Mouse (Mus musculus) midbrain, embryonic 13.5 days (tissue): ENCODE data around the gene Cecr2. TPM values are rescaled to one million over a fixed set of nuclear protein-coding genes. Genes with fewer than 3 reads are reported as not detected.
"Not testable (repeated sequence)": the region's sequence is repeated elsewhere in the genome, so short reads cannot be mapped to it uniquely, and the experiment has no call there.

Experiments used
- ATAC-seq: fragments of 200-750 bp; cut with Nextera tagmentation; 2 replicates; pipeline ENCODE4 v1.8.0; 2017; ENCODE audit warnings: mild to moderate bottlenecking, moderate TSS enrichment, moderate library complexity
- H3K27ac ChIP-seq: fragments of 300-500 bp; sonication (generic); 2 replicates; pipeline ENCODE4 v1.5.1; 2015; ENCODE audit warnings: inconsistent platforms, mild to moderate bottlenecking, moderate library complexity
- H3K27me3 ChIP-seq: fragments of 300-500 bp; sonication (generic); 2 replicates; pipeline ENCODE4 v1.6.1; 2015; ENCODE audit warnings: mild to moderate bottlenecking, inconsistent platforms
- H3K36me3 ChIP-seq: fragments of 300-500 bp; sonication (generic); 2 replicates; pipeline ENCODE4 v1.6.1; 2015; ENCODE audit warnings: mild to moderate bottlenecking, inconsistent platforms
- H3K4me1 ChIP-seq: fragments of 300-500 bp; sonication (generic); replicated peaks from 2 replicates; pipeline ENCODE4 v1.6.1; 2015; ENCODE audit warnings: inconsistent platforms
- H3K4me2 ChIP-seq: fragments of 300-500 bp; sonication (generic); replicated peaks from 2 replicates; pipeline ENCODE4 v1.6.1; 2015; ENCODE audit warnings: moderate library complexity, mild to moderate bottlenecking, inconsistent platforms
- H3K4me3 ChIP-seq: fragments of 300-500 bp; sonication (generic); replicated peaks from 2 replicates; pipeline ENCODE4 v1.5.1; 2015; ENCODE audit warnings: mild to moderate bottlenecking, inconsistent platforms
- H3K9ac ChIP-seq: fragments of 300-500 bp; sonication (generic); replicated peaks from 2 replicates; pipeline ENCODE4 v1.6.1; 2015; ENCODE audit warnings: mild to moderate bottlenecking, inconsistent platforms
- H3K9me3 ChIP-seq: fragments of 300-500 bp; sonication (generic); 2 replicates; pipeline ENCODE4 v1.6.1; 2016; ENCODE audit warnings: mild to moderate bottlenecking, inconsistent platforms
- WGBS: fragments of 180-500 bp; shearing (Covaris S2); methylation state at CpG from one replicate; pipeline ENCODE4 v1.1.7; 2015; 5-methylcytosine and 5-hydroxymethylcytosine counted together
- microRNA-seq: library from miRNA; unstranded; fragments of <30 nt; microRNA quantifications from one replicate; pipeline ENCODE4, GENCODE M21; 2016
- polyA plus RNA-seq: library from polyadenylated mRNA; unstranded; fragments of >200 nt; fragmentation: Nextera tagmentation; extraction: Ambion mirVana; gene quantifications from 2 replicates; pipeline ENCODE4 v1.2.1, GENCODE M21; 2015

Gene Cecr2
- polyA plus RNA-seq, 1 experiment from 2014 or later, result 7.6 TPM

GRCm38 (mm10) chr6:120806999-120807737, 141.0 kb downstream of the Cecr2 start:
- H3K27me3 ChIP-seq, result no peaks in the 10 kb centered on the region
- H3K4me1 ChIP-seq, result no peaks in the 10 kb centered on the region
- H3K27ac ChIP-seq, result no peak overlapping the region
- H3K4me3 ChIP-seq, result no peak overlapping the region
- 92% methylated on average over 5 of the region's 5 CpGs for WGBS
- H3K36me3 ChIP-seq, result peaks cover 93% of the 10 kb centered on the region
- no peak for ATAC-seq
- H3K9ac ChIP-seq, result no peak overlapping the region
- H3K9me3 ChIP-seq, result no peaks in the 10 kb centered on the region
- no peak overlapping the region for H3K4me2 ChIP-seq

GRCm38 (mm10) chr6:120807738-120808081, 141.5 kb downstream of the Cecr2 start:
- Histone ChIP-seq H3K27ac (no peak overlapping the region), H3K9ac (no peak overlapping the region), H3K36me3 (peaks cover 88% of the 10 kb centered on the region), H3K4me3 (no peak overlapping the region), H3K4me2 (no peak overlapping the region), H3K9me3 (no peaks in the 10 kb centered on the region), H3K4me1 (no peaks in the 10 kb centered on the region), H3K27me3 (no peaks in the 10 kb centered on the region)
- WGBS, result 96% methylated on average over 4 of the region's 4 CpGs
- ATAC-seq, result no peak

- peaks cover 47% of the 10 kb centered on the region for H3K36me3 ChIP-seq
- not testable (repeated sequence) for H3K27ac ChIP-seq, ATAC-seq, H3K9ac ChIP-seq, H3K9me3 ChIP-seq, H3K4me2 ChIP-seq, H3K4me1 ChIP-seq, H3K4me3 ChIP-seq, H3K27me3 ChIP-seq
- 97% methylated on average over 9 of the region's 10 CpGs for WGBS
Measured at GRCm38 (mm10) chr6:120811999-120812398, 145.8 kb downstream of the Cecr2 start.

GRCm38 (mm10) chr6:120819294-120819693, 153.1 kb downstream of the Cecr2 start:
- peaks cover 25% of the 10 kb centered on the region for H3K36me3 ChIP-seq
- no peak overlapping the region for H3K27ac ChIP-seq
- H3K27me3 ChIP-seq, result no peaks in the 10 kb centered on the region
- H3K9ac ChIP-seq, result no peak overlapping the region
- H3K4me2 ChIP-seq, result no peak overlapping the region
- H3K4me3 ChIP-seq, result no peak overlapping the region
- H3K9me3 ChIP-seq, result no peaks in the 10 kb centered on the region
- ATAC-seq, result no peak
- H3K4me1 ChIP-seq, result peaks cover 24% of the 10 kb centered on the region
- WGBS, result 95% methylated on average over 2 of the region's 2 CpGs

GRCm38 (mm10) chr6:120820144-120820543, 154.0 kb downstream of the Cecr2 start:
- Histone ChIP-seq H3K4me3 (no peak overlapping the region), H3K4me2 (no peak overlapping the region), H3K27me3 (no peaks in the 10 kb centered on the region), H3K9ac (no peak overlapping the region), H3K4me1 (peaks cover 24% of the 10 kb centered on the region), H3K36me3 (peaks cover 25% of the 10 kb centered on the region), H3K27ac (no peak overlapping the region), H3K9me3 (no peaks in the 10 kb centered on the region)
- no peak for ATAC-seq
- 93% methylated on average over 5 of the region's 5 CpGs for WGBS

Small RNA genes lying within 50 kb of the gene (microRNA-seq; reads per million reads assigned to microRNA genes)
- gene Gm25193, result not detected

Other genes with a start within 250 kb of the Cecr2 start
- gene Il17ra, start 203.1 kb upstream of the Cecr2 start, polyA plus RNA-seq, result 2.9 and 4.4 TPM in 2 replicates
- gene Tmem121b, start 172.6 kb upstream of the Cecr2 start, polyA plus RNA-seq, result 2.6 and 3.0 TPM in 2 replicates
- 14.5 and 15.3 TPM in 2 replicates for gene Hdhd5, start 135.1 kb upstream of the Cecr2 start, polyA plus RNA-seq
- 3.8 and 4.2 TPM in 2 replicates for gene Slc25a18, start 107.2 kb downstream of the Cecr2 start, polyA plus RNA-seq
- 221 and 234 TPM in 2 replicates for gene Atp6v1e1, start 156.4 kb downstream of the Cecr2 start, polyA plus RNA-seq
- gene Bcl2l13, start 169.8 kb downstream of the Cecr2 start, polyA plus RNA-seq, result 32.3 and 32.5 TPM in 2 replicates